Mouse (Mus musculus) forebrain, postnatal 0 days (tissue): ENCODE data around the gene Prdm2. TPM values are rescaled to one million over a fixed set of nuclear protein-coding genes. Genes with fewer than 3 reads are reported as not detected.

Experiments used
- ATAC-seq: fragments of 200-750 bp; cut with Nextera tagmentation; 2 replicates; pipeline ENCODE4 v1.8.0; 2017; ENCODE audit warnings: mild to moderate bottlenecking, moderate library complexity
- DNase-seq: peaks from one replicate; pipeline ENCODE4 v3.0.0-alpha.2; 2015
- H3K27ac ChIP-seq: fragments of 300-500 bp; sonication (generic); 2 replicates; pipeline ENCODE4 v1.5.1; 2014; ENCODE audit warnings: low read depth, mild to moderate bottlenecking, antibody characterized with exemption, low read length, moderate library complexity, mixed read lengths
- H3K27me3 ChIP-seq: fragments of 300-500 bp; sonication (generic); 2 replicates; pipeline ENCODE4 v1.6.1; 2014; ENCODE audit warnings: mild to moderate bottlenecking, low read length, mixed read lengths; ENCODE audit not compliant: insufficient read depth
- H3K36me3 ChIP-seq: fragments of 300-500 bp; sonication (generic); 2 replicates; pipeline ENCODE4 v1.6.1; 2014; ENCODE audit warnings: mild to moderate bottlenecking, moderate library complexity; ENCODE audit not compliant: insufficient read depth
- H3K4me1 ChIP-seq: fragments of 300-500 bp; sonication (generic); 2 replicates; pipeline ENCODE4 v1.6.1; 2014; ENCODE audit warnings: antibody characterized with exemption; ENCODE audit not compliant: insufficient read depth
- H3K4me2 ChIP-seq: fragments of 300-500 bp; sonication (generic); 2 replicates; pipeline ENCODE4 v1.6.1; 2014; ENCODE audit warnings: low read depth, mild to moderate bottlenecking, moderate library complexity
- H3K4me3 ChIP-seq: fragments of 300-500 bp; sonication (generic); 2 replicates; pipeline ENCODE4 v1.5.1; 2014; ENCODE audit warnings: low read depth, low read length, mixed read lengths
- H3K9ac ChIP-seq: fragments of 300-500 bp; sonication (generic); 2 replicates; pipeline ENCODE4 v1.6.1; 2014; ENCODE audit warnings: mild to moderate bottlenecking
- H3K9me3 ChIP-seq: fragments of 300-500 bp; sonication (generic); 2 replicates; pipeline ENCODE4 v1.6.1; 2016; ENCODE audit warnings: low read length
- CTCF ChIP-seq: sonication (generic); IDR thresholded peaks from 2 replicates; pipeline ENCODE4 v1.5.1; 2016; ENCODE audit warnings: antibody characterized with exemption, control low read depth, low read depth
- WGBS: fragments of 180-500 bp; shearing (Covaris S2); extraction: QIAGEN DNeasy Blood & Tissue Kit; methylation state at CpG from one replicate; pipeline ENCODE4 v1.1.7; 2014; 5-methylcytosine and 5-hydroxymethylcytosine counted together
- polyA plus RNA-seq: library from polyadenylated mRNA; unstranded; fragments of >200 nt; fragmentation: Nextera tagmentation; extraction: Ambion mirVana; gene quantifications from 2 replicates; pipeline ENCODE4 v1.2.1, GENCODE M21; 2015
- total RNA-seq: library from RNA; depleted of rRNA; stranded (reverse); fragments of >200 nt; gene quantifications from 2 replicates; pipeline ENCODE4 v1.2.3, GENCODE M21; 2014

Prdm2 gene
- total and polyA plus RNA-seq, 2 experiments from 2014 or later = 12.1 to 23.7 TPM

- no peaks in the 10 kb centered on the region for H3K27me3 ChIP-seq
- H3K4me3 ChIP-seq = no peak overlapping the region
- no peak for ATAC-seq
- no peak for TF ChIP-seq CTCF
- no peaks in the 10 kb centered on the region; the same call in none of the 2 replicates for H3K4me1 ChIP-seq
- no peak overlapping the region for H3K4me2 ChIP-seq
- no peaks in the 10 kb centered on the region for H3K36me3 ChIP-seq
- DNase-seq = no peak
- H3K9me3 ChIP-seq = no peaks in the 10 kb centered on the region
- 84% methylated on average over 3 of the region's 3 CpGs for WGBS
- no peak overlapping the region for H3K27ac ChIP-seq
- H3K9ac ChIP-seq = no peak overlapping the region
Observed at GRCm38 (mm10) chr4:143121174-143121573, 91.6 kb downstream of the Prdm2 start.

GRCm38 (mm10) chr4:143120008-143120407 is 92.8 kb downstream of the Prdm2 start:
- ATAC-seq = peak; percentile 42; the same call in 1 of the 2 replicates
- 43% methylated on average over 8 of the region's 8 CpGs for WGBS
- Histone ChIP-seq H3K9ac (no peak overlapping the region), H3K4me2 (no peak overlapping the region), H3K36me3 (no peaks in the 10 kb centered on the region), H3K9me3 (no peaks in the 10 kb centered on the region), H3K27me3 (no peaks in the 10 kb centered on the region), H3K4me3 (no peak overlapping the region), H3K4me1 (no peaks in the 10 kb centered on the region; the same call in none of the 2 replicates), H3K27ac (no peak overlapping the region)
- no peak for TF ChIP-seq CTCF
- DNase-seq = peak; percentile 58

GRCm38 (mm10) chr4:143118843-143119242 is 94.0 kb downstream of the Prdm2 start:
- DNase-seq (no peak), ATAC-seq (no peak)
- no peaks in the 10 kb centered on the region for H3K27me3 ChIP-seq
- WGBS = 49% methylated on average over 4 of the region's 4 CpGs
- TF ChIP-seq CTCF = no peak
- H3K4me3 ChIP-seq = no peak overlapping the region
- H3K4me1 ChIP-seq = no peaks in the 10 kb centered on the region; the same call in none of the 2 replicates
- H3K4me2 ChIP-seq = no peak overlapping the region
- no peaks in the 10 kb centered on the region for H3K9me3 ChIP-seq
- no peak overlapping the region for H3K27ac ChIP-seq
- no peaks in the 10 kb centered on the region for H3K36me3 ChIP-seq
- no peak overlapping the region for H3K9ac ChIP-seq

GRCm38 (mm10) chr4:143115851-143116250 is 96.9 kb downstream of the Prdm2 start:
- WGBS = 90% methylated on average over 12 of the region's 12 CpGs
- no peaks in the 10 kb centered on the region for H3K9me3 ChIP-seq
- H3K4me3 ChIP-seq = no peak overlapping the region
- no peak for DNase-seq
- no peaks in the 10 kb centered on the region for H3K27me3 ChIP-seq
- no peak for ATAC-seq
- H3K27ac ChIP-seq = no peak overlapping the region
- H3K4me2 ChIP-seq = no peak overlapping the region
- H3K4me1 ChIP-seq = no peaks in the 10 kb centered on the region; the same call in none of the 2 replicates
- no peak for TF ChIP-seq CTCF
- H3K36me3 ChIP-seq = peaks cover 6% of the 10 kb centered on the region; the same call in 1 of the 2 replicates
- no peak overlapping the region for H3K9ac ChIP-seq

- Histone ChIP-seq H3K4me3 (no peak overlapping the region), H3K9ac (no peak overlapping the region), H3K27ac (no peak overlapping the region), H3K4me1 (no peaks in the 10 kb centered on the region), H3K27me3 (no peaks in the 10 kb centered on the region), H3K9me3 (no peaks in the 10 kb centered on the region), H3K4me2 (no peak overlapping the region), H3K36me3 (peaks cover 16% of the 10 kb centered on the region)
- DNase-seq (no peak), ATAC-seq (peak; percentile 21; the same call in 1 of the 2 replicates)
- WGBS = 77% methylated on average over 21 of the region's 21 CpGs
- TF ChIP-seq CTCF = no peak
Observed at GRCm38 (mm10) chr4:143114232-143114979, 98.4 kb downstream of the Prdm2 start.

GRCm38 (mm10) chr4:143112985-143113384 is 99.8 kb downstream of the Prdm2 start:
- Histone ChIP-seq H3K4me3 (no peak overlapping the region), H3K27ac (no peak overlapping the region), H3K36me3 (peaks cover 22% of the 10 kb centered on the region), H3K27me3 (no peaks in the 10 kb centered on the region), H3K4me2 (no peak overlapping the region), H3K4me1 (no peaks in the 10 kb centered on the region), H3K9ac (no peak overlapping the region), H3K9me3 (no peaks in the 10 kb centered on the region)
- peak; percentile 73 for TF ChIP-seq CTCF
- ATAC-seq (peak; percentile 61), DNase-seq (peak; percentile 52)
- WGBS = 30% methylated on average over 6 of the region's 6 CpGs

GRCm38 (mm10) chr4:143112439-143112838 is 100.4 kb downstream of the Prdm2 start:
- H3K9me3 ChIP-seq = no peaks in the 10 kb centered on the region
- ATAC-seq (no peak), DNase-seq (no peak)
- H3K9ac ChIP-seq = no peak overlapping the region
- H3K27me3 ChIP-seq = no peaks in the 10 kb centered on the region
- no peak for TF ChIP-seq CTCF
- H3K4me1 ChIP-seq = no peaks in the 10 kb centered on the region
- no peak overlapping the region for H3K4me3 ChIP-seq
- WGBS = 88% methylated on average over 2 of the region's 2 CpGs
- no peak overlapping the region for H3K27ac ChIP-seq
- H3K36me3 ChIP-seq = peaks cover 22% of the 10 kb centered on the region
- no peak overlapping the region for H3K4me2 ChIP-seq
